In the genomic region with DNA sequence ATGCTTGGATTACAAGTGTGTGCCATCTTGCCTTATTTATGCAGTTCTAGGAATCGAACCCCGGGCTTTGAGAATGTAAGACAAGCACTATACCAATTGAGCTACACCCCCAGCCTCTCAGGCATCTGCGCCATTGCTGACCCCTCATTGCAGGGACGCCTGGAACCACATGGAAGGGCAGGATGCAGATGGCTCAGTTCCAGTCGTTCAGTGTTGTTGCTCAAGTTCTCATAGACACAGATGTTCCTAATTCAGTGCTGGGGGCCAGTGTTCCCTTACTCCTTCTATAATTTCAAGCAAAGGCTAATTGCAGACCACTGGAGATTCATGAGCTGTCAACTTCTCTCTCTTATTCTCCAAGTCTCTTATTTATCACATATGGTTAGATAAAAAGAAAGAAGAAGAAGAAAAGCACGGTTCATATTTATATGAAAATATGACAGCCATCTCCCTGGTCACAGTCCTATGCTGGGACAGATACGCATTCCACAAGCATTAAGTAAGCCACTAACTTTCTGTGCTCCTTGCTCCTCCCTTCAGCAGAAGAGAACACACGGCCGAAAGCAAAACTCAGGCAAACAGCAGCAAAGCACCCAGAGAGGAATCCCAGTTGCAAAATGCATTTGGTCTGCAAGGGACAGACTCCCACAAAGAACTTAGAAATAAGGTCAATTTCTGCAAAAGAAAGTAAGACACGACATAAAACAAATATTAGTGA, we compare ENCODE assay signal across 9 mouse cellular contexts. TPM values are rescaled to one million over a fixed set of nuclear protein-coding genes. Genes with fewer than 3 reads are reported as not detected.
DNase-seq lines count a peak whose midpoint lies in the region; ATAC-seq and TF ChIP-seq lines count a peak whose summit lies in the region.
"Had no signal": no experiment of that assay in that cellular context is flagged by ENCODE, and none has a peak within 500 bp of the region (broad histone marks: within the 10 kb centered on the region; RNA-seq: fewer than 3 reads in every experiment).

No protein-coding gene starts in this region.

- no peaks in the 10 kb centered on the region for H3K36me3 ChIP-seq in hindbrain, embryonic 15.5 days
- no peaks in the 10 kb centered on the region for H3K36me3 ChIP-seq in hindbrain, embryonic 16.5 days (ENCODE audit: control insufficient read depth, insufficient read depth, low read length)
- H3K36me3 ChIP-seq in limb, embryonic 11.5 days (ENCODE audit: control insufficient read depth, insufficient read depth, low read length), result no peaks in the 10 kb centered on the region
- H3K36me3 ChIP-seq in myocyte (ENCODE audit: control insufficient read depth, insufficient read depth), result no peaks in the 10 kb centered on the region
- no peaks in the 10 kb centered on the region; the same call in 1 of the 2 replicates for H3K36me3 ChIP-seq in midbrain, postnatal 0 days (ENCODE audit: insufficient read depth, low read length)
- H3K36me3 ChIP-seq: neural tube, embryonic 12.5 days had no signal

- peaks cover 7% of the 10 kb centered on the region; the same call in 1 of the 2 replicates for H3K4me1 ChIP-seq in hindbrain, embryonic 15.5 days (replicated peaks)
- H3K4me1 ChIP-seq in hindbrain, embryonic 16.5 days (ENCODE audit: control insufficient read depth, insufficient read depth, low read depth, low read length), result no peaks in the 10 kb centered on the region; the same call in 1 of the 2 replicates
- H3K4me1 ChIP-seq in limb, embryonic 11.5 days (ENCODE audit: control insufficient read depth, insufficient read depth, low read length), result peaks cover 12% of the 10 kb centered on the region
- H3K4me1 ChIP-seq in midbrain, postnatal 0 days (ENCODE audit: insufficient read depth, low read length), result no peaks in the 10 kb centered on the region; the same call in 1 of the 2 replicates
- H3K4me1 ChIP-seq: neural tube, embryonic 12.5 days had no signal

- H3K27ac ChIP-seq in hindbrain, embryonic 15.5 days (replicated peaks), result 0 out of 2 replicates have a peak overlapping the region, but pooled peaks have one; percentile 0
- H3K27ac ChIP-seq in hindbrain, embryonic 16.5 days (ENCODE audit: low read depth, low read length), result no peak overlapping the region
- no peak overlapping the region; the same call in 1 of the 2 replicates for H3K27ac ChIP-seq in limb, embryonic 11.5 days (replicated peaks; ENCODE audit: low read depth, low read length)
- H3K27ac ChIP-seq in midbrain, postnatal 0 days (ENCODE audit: low read depth, low read length), result no peak overlapping the region
- H3K27ac ChIP-seq: neural tube, embryonic 12.5 days had no signal

- WGBS in hindbrain, embryonic 15.5 days, result 71% methylated on average over 10 of the region's 10 CpGs
- WGBS in hindbrain, embryonic 16.5 days, result 67% methylated on average over 10 of the region's 10 CpGs
- WGBS in limb, embryonic 11.5 days, result 26% methylated on average over 10 of the region's 10 CpGs
- WGBS in midbrain, postnatal 0 days, result 73% methylated on average over 10 of the region's 10 CpGs

- TF ChIP-seq POLR2A in myocyte (IDR thresholded peaks at IDR 0.05; ENCODE audit: insufficient read length, low read depth), result no peak

- no peak overlapping the region for H3ac ChIP-seq in myocyte (ENCODE audit: control insufficient read depth, insufficient read length)

- no peak overlapping the region for H3K4me2 ChIP-seq in hindbrain, embryonic 15.5 days
- no peak overlapping the region for H3K4me2 ChIP-seq in hindbrain, embryonic 16.5 days (ENCODE audit: low read length)
- no peak overlapping the region for H3K4me2 ChIP-seq in limb, embryonic 11.5 days (ENCODE audit: low read depth, severe bottlenecking)
- H3K4me2 ChIP-seq in myocyte (ENCODE audit: low read depth), result peak overlapping the region; percentile 76
- H3K4me2 ChIP-seq in midbrain, postnatal 0 days (ENCODE audit: low read depth, low read length, poor library complexity, severe bottlenecking), result no peak overlapping the region
- H3K4me2 ChIP-seq: neural tube, embryonic 12.5 days had no signal

- DNase-seq in heart, adult 9 months (ENCODE audit: low spot score in 2 of 2), result peak; percentile 54 to 57
- peak; percentile 48 for DNase-seq in limb, embryonic 11.5 days (ENCODE audit: low spot score)
- DNase-seq in left cerebral cortex, adult 11 months (ENCODE audit: low spot score), result no peak
- DNase-seq in midbrain, postnatal 0 days (ENCODE audit: low spot score), result no peak
- DNase-seq in layer of hippocampus, postnatal 36 days, result no peak

- H3K79me2 ChIP-seq in myocyte (ENCODE audit: control insufficient read depth, insufficient read depth), result peaks cover 5% of the 10 kb centered on the region

- H3K9me3 ChIP-seq in hindbrain, embryonic 15.5 days, result no peaks in the 10 kb centered on the region
- no peaks in the 10 kb centered on the region for H3K9me3 ChIP-seq in hindbrain, embryonic 16.5 days (ENCODE audit: control insufficient read depth, low read length)
- no peaks in the 10 kb centered on the region for H3K9me3 ChIP-seq in limb, embryonic 11.5 days (ENCODE audit: control insufficient read depth, low read length)
- no peaks in the 10 kb centered on the region for H3K9me3 ChIP-seq in midbrain, postnatal 0 days (ENCODE audit: low read length)
- H3K9me3 ChIP-seq: neural tube, embryonic 12.5 days had no signal

- no peak for TF ChIP-seq CTCF in midbrain, postnatal 0 days (IDR thresholded peaks at IDR 0.05)

- no peaks in the 10 kb centered on the region for H3K27me3 ChIP-seq in hindbrain, embryonic 15.5 days
- no peaks in the 10 kb centered on the region for H3K27me3 ChIP-seq in hindbrain, embryonic 16.5 days (replicated peaks; ENCODE audit: control insufficient read depth, insufficient read depth, low read length)
- no peaks in the 10 kb centered on the region for H3K27me3 ChIP-seq in limb, embryonic 11.5 days (ENCODE audit: control insufficient read depth, insufficient read depth, low read length)
- H3K27me3 ChIP-seq in myocyte (ENCODE audit: control insufficient read depth, insufficient read depth, insufficient read length), result no peaks in the 10 kb centered on the region
- no peaks in the 10 kb centered on the region for H3K27me3 ChIP-seq in midbrain, postnatal 0 days (ENCODE audit: insufficient read depth, low read length)
- H3K27me3 ChIP-seq: neural tube, embryonic 12.5 days had no signal

- no peak for ATAC-seq in hindbrain, embryonic 15.5 days (ENCODE audit: low FRiP score, low read depth)
- ATAC-seq in hindbrain, embryonic 16.5 days, result no peak
- ATAC-seq in limb, embryonic 11.5 days (ENCODE audit: insufficient number of reproducible peaks, low FRiP score, low TSS enrichment, low read depth), result no peak
- ATAC-seq in midbrain, postnatal 0 days (ENCODE audit: low FRiP score), result no peak

- H3K9ac ChIP-seq in hindbrain, embryonic 15.5 days, result no peak overlapping the region
- no peak overlapping the region for H3K9ac ChIP-seq in hindbrain, embryonic 16.5 days (ENCODE audit: low read depth, low read length)
- H3K9ac ChIP-seq in limb, embryonic 11.5 days (ENCODE audit: low read length), result no peak overlapping the region
- no peak overlapping the region for H3K9ac ChIP-seq in midbrain, postnatal 0 days (replicated peaks; ENCODE audit: low read length, poor library complexity, severe bottlenecking)
- H3K9ac ChIP-seq: neural tube, embryonic 12.5 days had no signal

- H3K4me3 ChIP-seq in hindbrain, embryonic 15.5 days, result no peak overlapping the region
- no peak overlapping the region for H3K4me3 ChIP-seq in hindbrain, embryonic 16.5 days (ENCODE audit: low read length)
- H3K4me3 ChIP-seq in limb, embryonic 11.5 days (ENCODE audit: low read depth, low read length), result no peak overlapping the region
- H3K4me3 ChIP-seq in myocyte, result no peak overlapping the region
- H3K4me3 ChIP-seq in midbrain, postnatal 0 days (ENCODE audit: low read depth, low read length), result no peak overlapping the region
- H3K4me3 ChIP-seq: neural tube, embryonic 12.5 days had no signal

TF ChIP-seq in myocyte, 11 proteins besides CTCF, POLR2A, EP300 and RAD21:
- no peak for TF ChIP-seq TCF3 (IDR thresholded peaks at IDR 0.05; ENCODE audit: insufficient read length, low read depth)
- TF ChIP-seq E2F4 (IDR thresholded peaks at IDR 0.05; ENCODE audit: insufficient read depth), result no peak
- TF ChIP-seq MYOD1 (IDR thresholded peaks at IDR 0.05; ENCODE audit: control insufficient read depth in 1 of 3, insufficient read length in 2 of 3, low read depth in 2 of 3), result no peak
- no peak for TF ChIP-seq TCF12 (IDR thresholded peaks at IDR 0.05; ENCODE audit: insufficient read depth, poor library complexity, severe bottlenecking)
- TF ChIP-seq MAX (IDR thresholded peaks at IDR 0.05; ENCODE audit: low read depth), result no peak
- no peak for TF ChIP-seq CEBPB (IDR thresholded peaks at IDR 0.05; ENCODE audit: insufficient read depth, poor library complexity, severe bottlenecking)
- TF ChIP-seq POLR2AphosphoS2 (IDR thresholded peaks at IDR 0.05; ENCODE audit: insufficient read length, low read depth), result no peak
- TF ChIP-seq REST (IDR thresholded peaks at IDR 0.05; ENCODE audit: insufficient read depth, insufficient read length), result no peak
- TF ChIP-seq USF1 (IDR thresholded peaks at IDR 0.05; ENCODE audit: low read depth), result no peak
- no peak for TF ChIP-seq MYOG (IDR thresholded peaks at IDR 0.05; ENCODE audit: control insufficient read depth in 1 of 3, insufficient read depth in 1 of 3, insufficient read length in 2 of 3, low read depth in 2 of 3)
- no peak for TF ChIP-seq SRF (IDR thresholded peaks at IDR 0.05; ENCODE audit: control insufficient read depth, insufficient read length, low read depth)

RNA-seq across cellular contexts. Expression of gene Crtc3, which starts 22.3 kb away (rescaled TPM):
- 16.7 and 17.7 TPM in 2 replicates for polyA plus RNA-seq in hindbrain, embryonic 15.5 days (2015; fragmentation: Nextera tagmentation; extraction: Ambion mirVana)
- polyA plus RNA-seq in hindbrain, embryonic 16.5 days (2015; fragmentation: Nextera tagmentation; extraction: Ambion mirVana), result 14.2 and 16.1 TPM in 2 replicates
- 14.8 and 18.7 TPM in 2 replicates for polyA plus RNA-seq in limb, embryonic 11.5 days (2014; fragmentation: Nextera tagmentation; extraction: Ambion mirVana)
- polyA plus RNA-seq in myocyte (2012; fragmentation: generic; extraction: Trizol), result 6.4 TPM
- total RNA-seq in midbrain, postnatal 0 days (2014; rRNA removed), result 12.9 and 13.9 TPM in 2 replicates
- polyA plus RNA-seq in midbrain, postnatal 0 days (2015; fragmentation: Nextera tagmentation; extraction: Ambion mirVana), result 13.0 and 13.2 TPM in 2 replicates
- 10 to 100 TPM; 18.3 to 22.2 TPM for total RNA-seq in layer of hippocampus, postnatal 36 days (2021)

Comparison
In these comparisons a context has a peak if more than half of its experiments do, and no peak if none do; other contexts are left out.
1. DNase-seq: peak in heart, adult 9 months (2 of 2) and limb, embryonic 11.5 days (single experiment); none in left cerebral cortex, adult 11 months (single experiment), midbrain, postnatal 0 days (single experiment) and layer of hippocampus, postnatal 36 days (0 of 2).